Mouse (Mus musculus): ENCODE data around the gene Bud13.
"Not testable (repeated sequence)": the region's sequence is repeated elsewhere in the genome, so short reads cannot be mapped to it uniquely, and the experiment has no call there.

The Bud13 gene

DNA sequence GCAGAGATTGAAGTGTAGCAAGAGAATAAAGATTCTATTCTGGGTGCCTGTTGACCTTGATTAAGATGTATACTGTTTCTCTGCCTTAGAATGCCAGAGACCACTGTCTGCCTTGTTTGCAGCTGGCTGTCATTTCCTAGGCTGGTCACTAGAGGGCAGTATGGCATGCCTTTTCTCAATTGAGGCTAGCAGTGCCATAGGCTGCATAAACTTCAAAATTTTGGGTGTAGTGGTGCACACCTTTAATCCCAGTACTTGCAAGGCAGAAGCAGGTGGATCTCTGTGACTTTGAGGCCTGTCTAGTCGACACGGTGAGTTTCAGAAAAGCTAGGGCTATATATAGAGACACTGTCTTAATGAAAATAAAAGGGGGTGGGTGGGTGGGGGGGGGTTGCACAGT is 19.3 kb downstream of the Bud13 start:
- DNase-seq (ENCODE audit: low spot score), result peak; percentile 84

DNA sequence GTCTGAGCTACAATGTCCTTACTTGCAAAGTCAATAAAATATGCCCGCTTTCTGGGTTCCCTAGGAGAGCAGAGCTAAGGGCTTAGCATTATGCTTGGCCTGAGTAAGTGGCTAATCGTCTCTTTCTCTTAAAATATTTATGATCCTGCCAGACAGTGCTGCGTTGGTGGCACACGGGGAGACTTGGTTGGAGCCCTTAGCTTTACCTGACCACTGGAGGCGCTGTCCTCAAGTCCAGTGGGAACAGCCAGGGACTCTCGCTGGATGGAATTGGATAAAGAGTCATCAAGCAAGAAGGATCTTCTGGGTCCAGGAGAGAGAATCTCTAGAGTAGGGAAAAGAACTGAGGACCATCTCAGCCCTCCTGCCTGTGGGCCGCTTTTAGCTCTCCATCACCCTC is 26.3 kb downstream of the Bud13 start:
- DNase-seq (ENCODE audit: low spot score), result peak; percentile 67

DNA sequence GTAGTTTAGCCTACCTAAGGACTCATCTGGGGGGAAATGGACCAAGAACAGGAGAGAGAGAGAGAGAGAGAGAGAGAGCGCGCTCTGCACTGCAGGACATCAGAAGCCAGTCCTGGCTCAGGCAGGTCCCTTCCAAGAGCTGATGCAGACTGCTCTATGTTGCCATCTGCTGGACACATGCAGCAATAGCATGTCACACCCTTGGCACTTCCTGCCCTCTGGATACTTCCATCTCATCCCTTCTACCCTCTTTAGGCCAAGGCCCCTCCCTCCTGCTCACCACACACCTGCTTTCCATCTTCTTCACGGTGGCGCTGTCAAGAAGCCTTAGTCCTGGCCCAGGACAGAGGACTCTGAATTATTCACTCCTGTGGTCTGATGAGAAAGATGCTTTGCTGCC is 31.7 kb downstream of the Bud13 start:
- DNase-seq (ENCODE audit: low spot score), result peak; percentile 93

DNA sequence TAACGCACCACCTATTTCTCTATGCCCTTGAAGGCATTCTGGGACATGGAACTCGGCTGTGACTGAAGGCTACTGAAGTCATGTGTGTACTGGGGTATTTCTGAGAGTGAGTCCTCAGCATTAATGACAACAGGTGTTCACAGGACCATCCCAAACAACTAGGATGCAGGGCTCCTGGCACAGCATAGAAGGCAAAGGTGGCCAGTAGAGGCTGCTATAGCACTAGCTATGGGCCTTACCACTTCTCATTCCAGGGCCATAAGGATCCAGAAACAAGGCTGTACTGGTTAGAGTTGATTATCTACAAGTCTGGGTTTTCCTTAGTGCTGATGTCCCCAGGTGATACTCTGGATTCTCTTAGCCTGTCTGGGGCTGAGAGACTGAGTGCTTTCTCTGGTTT is 32.1 kb downstream of the Bud13 start:
- peak; percentile 56 for DNase-seq (ENCODE audit: low spot score)

DNA sequence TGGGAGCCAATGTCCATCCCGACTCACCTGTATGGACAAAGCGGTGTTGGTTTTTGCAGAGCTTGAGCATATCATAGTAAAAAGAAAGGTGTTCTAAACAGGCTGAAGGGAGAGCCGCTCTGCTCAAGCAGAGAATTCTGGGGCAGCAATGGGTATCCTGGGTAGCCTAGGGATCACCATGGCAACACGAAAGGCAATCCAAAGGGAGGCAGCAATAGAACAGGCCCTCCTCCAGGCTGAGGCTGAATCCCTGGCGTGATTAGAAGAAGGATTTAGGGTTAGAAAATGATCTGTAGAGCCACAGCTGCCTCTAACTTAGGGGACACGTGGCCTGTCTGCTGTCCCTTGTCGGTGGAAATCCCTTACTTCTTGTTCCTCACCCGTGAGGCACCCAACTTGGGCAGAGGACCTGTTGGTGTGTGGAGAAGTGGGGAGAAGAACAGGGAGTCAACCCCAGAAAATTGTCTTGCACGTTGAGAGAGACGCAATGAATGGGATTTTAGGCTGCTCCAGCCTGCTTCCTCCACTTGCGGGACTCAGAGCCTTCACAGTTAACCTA is 33.1 kb downstream of the Bud13 start:
- DNase-seq (ENCODE audit: low spot score), result peak; percentile 34

DNA sequence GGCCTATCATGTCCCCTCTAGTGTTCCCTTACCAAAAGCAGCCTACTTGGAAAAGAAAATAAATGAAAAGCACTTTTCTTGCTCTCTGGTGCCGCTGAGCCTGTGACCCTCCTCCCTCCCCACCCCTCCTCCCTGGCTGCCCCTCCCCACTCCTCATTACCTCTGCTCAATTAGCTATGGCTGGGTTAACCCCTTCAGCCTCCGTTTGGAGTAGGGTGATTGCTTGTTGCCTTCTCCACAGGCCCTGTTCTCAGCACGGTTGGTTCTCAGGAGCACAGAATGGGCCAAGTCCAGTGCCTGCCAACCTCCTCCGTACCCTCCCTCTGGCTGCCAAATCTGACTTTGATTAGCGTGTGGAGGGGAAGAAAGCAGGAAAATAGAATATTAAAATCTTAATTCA is 33.6 kb downstream of the Bud13 start:
- peak; percentile 72 for DNase-seq (ENCODE audit: low spot score)

DNA sequence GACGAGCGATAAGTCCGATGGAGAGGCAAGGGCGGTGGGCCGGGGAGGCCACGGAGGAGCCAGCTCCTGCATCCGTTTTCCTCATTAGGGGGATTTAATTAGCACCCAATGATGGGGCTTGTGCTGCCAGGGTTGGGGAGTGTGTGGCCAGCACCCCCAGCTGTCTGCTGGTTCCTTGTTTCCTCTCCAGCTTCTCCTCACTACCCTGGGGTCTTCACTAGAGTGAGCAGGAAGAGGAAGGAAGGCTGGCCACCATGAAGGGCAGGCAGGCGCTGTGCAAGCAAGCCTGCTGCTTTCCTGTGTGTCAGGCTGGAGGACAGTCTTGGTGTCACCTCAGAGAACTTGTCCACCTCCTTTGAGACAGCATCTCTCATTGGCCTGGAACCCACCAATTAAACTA is 34.1 kb downstream of the Bud13 start:
- peak; percentile 43 for DNase-seq (ENCODE audit: low spot score)

DNA sequence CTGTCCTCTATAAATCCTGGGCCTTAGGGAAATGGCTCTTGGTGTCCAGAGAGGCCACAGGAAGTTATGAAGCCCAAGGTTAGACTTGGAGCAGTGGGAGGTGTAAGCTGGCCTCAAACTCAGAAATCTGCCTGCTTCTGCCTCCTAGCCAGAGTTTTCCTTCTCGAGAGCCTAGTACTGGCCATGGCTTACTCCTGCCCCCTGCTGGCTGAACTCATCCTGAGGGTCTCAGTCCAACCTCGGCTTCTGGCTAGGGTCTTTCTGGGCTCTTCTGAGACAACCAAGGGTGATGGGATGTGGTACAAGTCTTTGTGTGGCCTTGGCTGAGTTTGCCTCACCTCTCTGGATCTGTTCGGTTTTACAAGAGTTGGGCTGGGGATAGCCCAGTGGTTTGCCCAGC is 35.1 kb downstream of the Bud13 start:
- no peak for DNase-seq (ENCODE audit: low spot score)

DNA sequence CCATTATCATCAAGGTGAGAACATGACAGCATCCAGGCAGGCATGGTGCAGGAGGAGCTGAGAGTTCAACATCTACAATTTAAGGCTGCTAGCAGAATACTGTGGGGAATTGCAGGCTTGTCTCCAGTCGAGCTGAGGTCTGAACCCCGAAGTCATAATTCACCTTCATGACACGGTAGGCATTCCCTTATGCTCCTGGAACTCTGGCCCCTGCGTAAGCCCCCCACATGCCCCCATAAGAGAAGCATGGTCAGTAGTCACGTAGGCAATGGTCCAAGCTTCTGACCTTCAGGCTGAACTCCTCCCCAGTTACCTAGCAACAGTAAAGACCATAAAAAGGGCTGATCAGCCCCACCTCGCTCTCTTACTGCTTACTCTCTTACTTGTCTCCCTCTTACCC is 37.1 kb downstream of the Bud13 start, which contains the start of gene 4931429L15Rik:
TSS of gene 4931429L15Rik (minus strand) at position 101 of the 400 bp plus-strand sequence.
- not testable (repeated sequence) for DNase-seq (ENCODE audit: low spot score)

DNA sequence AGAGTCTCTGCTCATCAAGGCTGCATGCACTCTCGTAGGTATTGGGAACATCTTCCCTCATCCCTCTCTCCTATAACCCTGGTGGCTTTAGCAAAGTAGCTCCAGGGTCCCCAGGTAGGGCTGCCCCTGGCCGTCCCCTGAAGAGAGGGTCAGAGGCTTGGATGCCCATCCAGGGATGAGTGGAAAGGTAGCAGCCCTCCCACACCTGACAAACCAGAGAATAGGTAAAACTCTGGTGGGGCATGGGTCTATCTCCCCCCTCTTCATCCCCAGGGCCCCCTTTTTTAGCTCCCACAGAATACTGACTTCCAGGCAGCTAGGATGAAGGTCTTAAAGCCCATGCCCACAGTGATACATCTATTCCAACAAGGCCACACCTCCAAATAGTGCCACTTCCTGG is 37.7 kb downstream of the Bud13 start:
- no peak for DNase-seq (ENCODE audit: low spot score)

DNA sequence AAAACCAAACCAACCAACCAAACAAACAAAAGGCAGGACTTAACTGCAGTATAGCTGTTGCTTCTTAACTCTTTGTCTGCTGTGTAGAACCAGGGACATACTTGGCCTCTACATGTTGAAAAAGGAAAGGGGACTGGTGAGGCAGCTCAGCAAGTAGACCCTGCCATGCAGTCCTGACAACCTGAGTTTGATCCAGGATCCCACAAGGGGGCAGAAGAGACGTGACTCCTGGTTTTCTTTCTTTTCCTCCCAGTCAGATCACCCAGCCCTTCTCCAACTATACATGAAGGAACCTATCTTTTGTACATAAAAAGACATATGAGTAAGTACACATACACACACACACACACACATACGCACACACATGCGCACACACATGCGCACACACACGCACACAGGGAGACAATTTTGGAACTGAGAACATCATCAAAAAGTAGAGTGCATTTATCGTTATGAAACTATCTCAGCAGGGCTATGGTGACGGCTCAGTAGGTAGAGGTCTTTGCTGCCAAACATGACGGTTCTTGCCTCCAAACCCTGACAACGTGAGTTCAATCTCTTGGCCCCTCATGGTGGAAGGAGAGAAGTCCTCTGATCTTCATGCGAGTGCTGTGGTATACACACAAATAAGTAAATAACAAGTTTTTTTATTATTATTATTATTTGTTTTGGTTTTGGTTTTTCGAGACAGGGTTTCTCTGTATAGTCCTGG is 44.0 kb downstream of the Bud13 start:
- DNase-seq (ENCODE audit: low spot score), result no peak

DNA sequence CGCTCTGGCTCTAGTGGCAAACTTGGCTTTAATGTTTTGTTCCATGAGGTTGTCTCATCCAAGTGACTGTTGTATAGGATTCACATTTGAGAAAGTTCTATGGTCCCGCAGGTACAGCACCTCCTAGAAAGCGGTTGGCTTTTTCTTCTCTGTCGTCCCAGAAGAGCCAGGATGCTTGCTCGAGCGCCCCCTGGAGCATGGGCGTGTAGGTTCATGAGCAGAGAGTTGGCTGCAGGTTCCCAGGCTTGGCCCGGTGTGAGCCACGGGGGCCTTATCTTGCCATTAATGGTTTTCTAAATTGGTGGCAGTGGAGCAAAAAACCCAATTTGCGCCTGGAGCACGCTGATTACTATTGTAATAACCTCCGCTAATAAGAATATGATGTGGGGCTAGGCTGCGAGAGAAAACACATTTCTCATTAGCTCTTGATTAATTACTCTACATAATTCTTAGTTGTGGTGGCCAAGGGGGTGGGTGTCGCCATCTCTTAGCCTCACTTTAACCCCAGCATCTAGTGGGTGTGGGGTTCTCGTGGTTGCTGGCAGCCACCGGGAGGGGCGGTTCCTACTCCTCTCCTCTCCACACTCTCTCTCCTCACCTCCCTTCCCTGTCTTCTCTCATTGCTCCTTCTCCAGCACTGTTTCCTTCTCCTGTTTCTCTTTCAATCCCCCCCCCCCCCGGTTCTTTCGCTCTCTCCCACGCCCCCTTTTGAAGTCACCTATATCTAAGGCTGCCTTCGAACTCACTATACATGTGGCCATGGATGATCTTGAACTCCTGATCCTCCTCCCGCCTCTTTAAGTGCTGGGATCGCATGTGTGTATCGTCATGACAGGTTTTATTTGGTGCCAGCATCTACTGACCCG is 45.1 kb downstream of the Bud13 start:
- peak; percentile 71 for DNase-seq (ENCODE audit: low spot score)

DNA sequence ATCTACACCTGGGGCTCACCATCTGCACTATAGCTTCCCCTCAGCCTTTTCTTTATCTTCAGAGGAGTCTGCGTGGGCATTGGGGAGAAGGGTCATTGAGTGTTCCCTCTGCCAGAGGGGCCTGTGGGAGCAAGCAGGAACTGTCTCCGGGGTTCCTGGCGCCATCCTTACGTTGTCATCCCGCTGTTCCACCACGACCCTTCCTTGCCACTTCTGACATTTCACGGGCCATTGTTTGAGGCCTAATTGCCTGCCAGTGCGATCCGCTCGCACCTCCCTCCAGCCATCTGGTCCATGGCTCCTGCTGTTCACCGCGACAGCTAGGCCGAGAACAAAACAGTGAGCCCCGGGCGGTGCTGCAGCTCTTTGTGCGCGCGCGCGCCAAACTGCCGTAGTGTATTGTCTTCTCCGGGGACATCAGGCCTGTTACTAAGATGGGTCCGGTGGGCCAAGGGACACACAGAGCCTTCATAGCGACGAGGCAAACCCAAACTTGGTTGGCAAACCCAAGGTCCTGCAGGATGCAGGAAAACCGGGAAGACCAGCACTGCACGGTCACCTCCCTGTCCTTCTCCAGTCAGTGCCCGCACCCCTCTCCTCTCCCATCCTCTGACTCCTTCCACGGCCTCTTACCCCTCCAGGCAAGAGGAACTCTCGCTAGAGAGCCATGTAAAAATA is 45.9 kb downstream of the Bud13 start:
- peak; percentile 87 for DNase-seq (ENCODE audit: low spot score)

DNA sequence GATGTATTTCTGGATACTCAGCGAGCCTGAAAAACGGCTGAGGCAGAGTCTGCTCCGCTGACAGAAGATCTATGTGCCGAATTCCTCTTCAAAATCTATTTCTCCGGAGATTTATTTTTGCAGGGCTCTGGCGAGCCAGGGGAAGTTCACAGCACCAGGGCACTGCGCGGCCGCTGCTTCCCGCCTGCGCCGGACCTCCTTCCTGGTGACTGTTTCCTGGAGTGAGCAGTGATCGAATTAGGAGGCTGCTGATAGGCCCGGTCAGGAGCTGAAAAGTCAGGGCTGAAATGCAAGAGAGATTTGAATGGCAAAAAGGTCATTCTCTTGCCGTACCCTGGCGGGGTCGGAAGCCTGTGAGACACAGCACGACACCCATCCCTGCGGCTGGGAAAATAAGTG is 46.4 kb downstream of the Bud13 start:
- DNase-seq (ENCODE audit: low spot score), result no peak

DNA sequence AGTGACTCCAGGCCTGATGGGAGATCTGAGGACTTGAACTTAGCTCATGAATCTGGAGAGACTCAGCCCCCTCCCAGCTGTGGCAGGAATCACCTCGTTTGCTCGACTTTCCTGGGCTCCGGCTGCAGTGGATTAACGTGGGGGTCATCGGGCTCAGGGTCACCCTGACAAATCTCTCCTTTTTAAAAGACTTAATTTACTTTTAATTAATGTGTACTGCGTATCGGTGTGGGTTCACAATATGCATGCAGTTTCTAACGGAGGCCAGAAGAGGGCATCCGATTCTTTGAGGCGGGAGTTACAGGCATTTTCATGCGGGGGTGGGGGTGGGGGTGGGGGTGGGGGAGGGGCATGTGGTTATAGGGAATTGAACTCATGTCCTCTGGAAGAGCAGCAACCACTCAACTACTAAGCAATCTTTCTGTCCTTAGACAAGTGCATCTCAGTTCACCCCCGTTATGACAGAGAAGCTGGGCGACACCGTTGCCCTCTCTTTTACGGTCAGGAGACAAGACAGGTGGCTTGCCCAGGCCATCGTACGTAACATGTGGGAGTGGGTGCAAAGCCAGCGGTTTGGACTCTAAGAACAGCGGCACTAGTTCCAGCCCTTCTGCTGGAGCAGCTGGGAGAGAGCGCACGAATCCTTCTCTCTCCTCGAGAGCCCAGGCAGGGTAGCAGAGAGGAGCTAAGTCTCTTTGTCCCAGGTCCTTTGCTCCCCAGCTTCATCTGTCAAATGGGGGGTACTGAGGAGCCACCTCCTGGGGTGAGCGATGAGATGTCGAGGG is 47.2 kb downstream of the Bud13 start:
- no peak for DNase-seq (ENCODE audit: low spot score)

DNA sequence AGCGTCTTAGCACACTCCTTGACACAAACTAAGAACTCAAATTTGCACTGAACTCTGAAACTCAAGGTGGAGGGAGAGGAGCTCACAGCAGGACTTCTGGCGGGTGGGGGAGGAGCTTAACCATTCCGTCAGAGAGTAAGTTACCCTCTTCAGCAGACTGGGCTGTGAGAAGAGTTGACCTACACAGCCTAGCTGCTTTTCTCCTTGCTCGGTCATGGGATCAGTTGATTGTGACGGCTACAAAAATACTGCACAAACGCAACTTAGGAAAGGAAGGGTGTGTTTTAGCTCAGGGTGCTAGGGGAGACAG is 47.7 kb downstream of the Bud13 start:
- no peak for DNase-seq (ENCODE audit: low spot score)

DNA sequence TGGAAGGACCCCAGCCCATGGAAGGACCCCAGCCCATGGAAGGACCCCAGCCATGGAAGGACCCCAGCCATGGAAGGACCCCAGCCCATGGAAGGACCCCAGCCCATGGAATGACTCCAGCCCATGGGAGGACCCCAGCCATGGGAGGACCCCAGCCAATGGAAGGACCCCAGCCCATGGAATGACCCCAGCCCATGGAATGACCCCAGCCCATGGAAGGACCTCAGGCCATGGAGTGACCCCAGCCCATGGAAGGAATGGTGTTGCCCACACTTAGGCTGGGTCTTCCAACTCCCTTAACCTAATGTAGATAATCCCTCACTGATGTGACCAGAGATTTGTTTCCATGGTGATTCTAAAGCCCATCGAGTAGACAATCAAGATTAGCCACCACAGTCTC is 48.5 kb downstream of the Bud13 start:
- DNase-seq (ENCODE audit: low spot score), result no peak

DNA sequence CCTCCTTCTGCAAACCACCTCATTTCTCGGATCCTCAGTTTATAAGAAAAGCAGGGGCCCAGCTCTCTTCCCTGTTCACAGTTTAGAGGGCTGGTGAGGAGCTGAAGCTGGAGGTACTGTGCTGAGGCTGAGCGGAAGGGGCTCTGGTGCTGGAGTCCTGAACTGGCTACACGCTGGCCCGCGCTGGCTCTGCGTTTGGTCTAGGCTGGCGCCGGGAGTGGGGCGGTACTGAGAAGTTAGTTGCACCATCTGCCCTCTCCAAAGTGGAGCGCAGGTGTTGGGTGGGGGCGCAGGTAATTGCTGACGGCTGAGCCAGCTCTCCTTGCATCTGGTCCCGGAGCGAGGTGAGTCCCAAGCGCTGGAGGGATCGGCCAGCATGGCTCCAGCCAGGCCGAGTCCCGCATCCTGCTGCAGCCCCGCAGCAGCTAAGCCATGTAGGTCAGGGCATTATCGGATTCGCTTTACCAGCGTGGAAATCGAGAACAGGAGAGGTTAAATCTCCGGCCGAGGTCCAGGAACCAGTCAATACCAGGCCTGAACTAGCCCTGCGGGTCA is 51.7 kb downstream of the Bud13 start:
- no peak for DNase-seq (ENCODE audit: low spot score)

DNA sequence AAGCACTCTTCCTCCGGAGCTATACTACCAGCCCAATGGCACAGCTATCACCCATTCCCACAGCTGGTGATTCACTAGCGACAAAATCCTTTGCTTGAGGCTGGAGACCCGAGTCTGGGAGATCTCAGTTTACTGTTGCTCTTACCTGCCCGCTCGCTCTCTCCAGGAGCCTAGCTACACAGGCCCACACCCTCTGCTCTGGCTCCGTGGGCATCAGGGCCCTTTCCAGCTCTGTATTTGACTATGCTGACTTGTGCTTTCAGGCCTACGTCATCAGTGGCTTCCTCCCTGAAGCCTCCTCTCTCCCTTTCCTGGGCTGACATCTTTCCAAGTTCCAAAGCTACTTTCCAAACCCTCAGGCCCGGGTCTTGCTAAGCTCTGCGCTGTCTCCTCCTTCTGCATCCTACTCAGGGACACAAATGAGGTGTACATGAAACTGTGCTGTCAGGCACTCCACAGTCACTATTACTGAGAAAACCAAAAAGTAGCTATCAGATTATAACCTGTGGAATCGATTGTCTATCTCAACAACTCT is 52.7 kb downstream of the Bud13 start:
- DNase-seq (ENCODE audit: low spot score), result no peak

DNA sequence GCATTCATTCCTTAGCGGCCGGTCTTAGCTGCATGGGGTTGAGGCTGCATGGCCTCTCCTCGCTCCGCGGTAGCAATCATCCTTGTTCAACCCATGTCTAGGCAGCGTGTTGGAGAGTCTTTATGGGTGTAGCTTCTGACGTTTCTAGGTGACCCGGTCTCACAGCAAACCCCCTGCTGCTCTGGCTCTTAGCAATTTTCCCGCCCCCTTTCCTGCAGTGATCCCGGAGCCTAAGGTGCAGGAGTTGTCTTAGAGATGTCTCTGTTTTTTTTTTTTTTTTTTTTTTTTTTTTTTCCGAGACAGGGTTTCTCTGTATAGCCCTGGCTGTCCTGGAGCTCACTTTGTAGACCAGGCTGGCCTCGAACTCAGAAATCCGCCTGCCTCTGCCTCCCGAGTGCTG is 53.5 kb downstream of the Bud13 start:
- DNase-seq (ENCODE audit: low spot score), result not testable (repeated sequence)

DNA sequence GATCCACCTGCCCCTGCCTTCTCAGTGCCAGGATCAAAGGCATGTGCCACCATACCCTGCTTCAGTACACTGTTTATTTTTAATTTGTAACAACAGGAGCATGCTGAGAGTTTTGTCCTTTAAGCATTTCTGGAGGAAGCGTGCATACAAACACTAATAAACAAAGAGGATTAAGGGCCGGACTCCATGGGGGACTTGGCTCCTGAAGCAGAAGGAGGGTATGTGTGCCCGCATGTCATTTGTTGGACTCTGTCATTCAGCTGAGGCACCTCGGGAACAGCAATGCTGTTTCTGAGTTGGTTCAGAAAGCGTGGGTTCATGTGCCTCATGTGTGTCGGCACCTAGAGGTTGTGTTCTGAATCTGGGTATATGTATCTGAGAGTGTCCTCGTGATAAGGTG is 54.5 kb downstream of the Bud13 start:
- no peak for DNase-seq (ENCODE audit: low spot score)
